Mouse (Mus musculus) embryo, embryonic 11 days (tissue): ENCODE measurements at regions not wholly inside any gene's neighbourhood (a gene's known extent, or its start where the extent isn't known, plus 50 kb on each side); places are given as distances from the start of the nearest gene placed in this dataset.
A peak's percentile ranks its signal among the peaks of the same experiment; 100 is the strongest.

Experiments used
- DNase-seq: peaks from one replicate; pipeline ENCODE4 v3.0.0-alpha.2; 2015

DNA sequence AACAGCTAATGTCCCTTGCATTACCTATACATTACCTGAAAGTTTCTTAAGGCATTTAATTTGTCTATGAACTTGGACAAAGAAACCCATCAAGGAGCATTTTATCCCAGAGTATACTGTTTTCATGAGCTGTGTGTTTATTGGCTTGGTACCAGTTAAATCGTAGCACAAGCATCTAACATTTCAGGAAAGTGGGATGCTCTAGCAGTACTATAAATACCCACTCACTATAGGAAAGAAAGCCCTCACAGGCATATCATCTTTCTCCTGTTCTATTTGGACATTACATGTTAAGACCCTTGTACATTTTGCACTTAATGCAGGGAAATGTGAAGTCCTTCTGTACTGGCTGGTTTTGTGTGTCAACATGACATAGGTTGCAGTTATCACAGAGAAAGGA is 163.9 kb downstream of the Ptprc start:
- no peak for DNase-seq

DNA sequence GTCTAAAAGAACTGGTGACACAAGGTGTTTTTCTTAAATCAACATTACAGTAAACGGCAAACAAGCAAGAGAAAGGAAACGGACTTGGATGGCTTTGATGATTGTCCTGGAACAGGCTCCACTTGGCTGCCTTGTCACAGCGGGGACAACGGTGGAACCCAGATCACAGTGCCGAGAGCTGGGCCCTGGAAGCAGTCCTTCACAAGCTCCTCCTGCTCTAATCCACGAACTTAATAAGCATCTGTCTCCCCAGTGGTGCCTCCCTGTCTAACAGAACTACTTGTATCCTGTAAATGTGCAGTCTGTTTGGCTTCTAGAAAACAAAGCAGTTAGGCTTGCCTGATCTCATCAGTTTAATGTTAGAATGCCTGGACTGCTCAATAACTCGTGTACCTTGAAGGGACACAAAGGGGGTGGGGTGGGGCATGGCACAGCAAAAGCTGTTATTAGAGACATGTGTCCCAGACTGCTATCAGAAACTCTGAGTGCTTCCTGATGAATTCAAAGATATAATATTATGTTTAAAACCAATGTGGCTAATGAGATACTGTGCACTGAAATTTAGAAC is 164.5 kb downstream of the Ptprc start:
- DNase-seq: no peak

DNA sequence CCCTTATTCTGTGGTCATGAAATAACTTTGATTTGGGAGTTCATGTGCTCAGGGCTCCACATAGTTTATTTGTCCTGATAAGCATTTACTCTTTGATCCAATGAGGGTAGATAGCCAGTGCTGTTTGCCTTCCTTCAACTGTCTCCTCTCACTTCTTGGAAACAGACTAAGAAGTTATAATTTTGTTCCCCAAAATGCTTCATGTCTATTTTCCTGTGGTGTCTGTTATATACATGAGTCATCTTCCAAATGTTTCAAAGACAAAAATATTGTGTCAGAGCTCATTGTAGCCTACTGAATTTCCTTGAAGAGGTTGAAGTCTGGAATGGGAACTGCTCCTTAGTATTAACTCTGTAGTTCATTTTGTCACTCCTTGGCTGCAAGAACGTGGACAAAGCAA is 168.7 kb downstream of the Ptprc start:
- DNase-seq: no peak

DNA sequence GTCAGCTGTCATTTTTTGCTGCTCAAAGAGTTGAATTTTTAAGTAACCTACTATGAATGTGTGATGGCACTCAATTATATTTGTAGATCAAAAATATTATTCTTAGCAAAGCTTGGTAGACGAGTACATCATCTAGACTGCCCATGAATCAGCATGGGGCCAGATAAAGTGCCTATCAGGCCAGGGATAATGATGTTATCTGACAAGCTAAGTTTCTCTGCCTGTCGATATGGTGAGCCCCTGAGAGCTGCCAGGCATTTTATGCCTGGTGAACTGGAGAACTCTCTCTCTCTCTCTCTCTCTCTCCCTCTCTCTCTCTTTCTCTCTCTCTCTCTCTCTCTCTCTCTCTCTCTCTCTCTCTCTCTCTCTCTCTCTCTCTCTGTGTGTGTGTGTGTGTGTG is 171.2 kb downstream of the Ptprc start:
- DNase-seq: no peak

DNA sequence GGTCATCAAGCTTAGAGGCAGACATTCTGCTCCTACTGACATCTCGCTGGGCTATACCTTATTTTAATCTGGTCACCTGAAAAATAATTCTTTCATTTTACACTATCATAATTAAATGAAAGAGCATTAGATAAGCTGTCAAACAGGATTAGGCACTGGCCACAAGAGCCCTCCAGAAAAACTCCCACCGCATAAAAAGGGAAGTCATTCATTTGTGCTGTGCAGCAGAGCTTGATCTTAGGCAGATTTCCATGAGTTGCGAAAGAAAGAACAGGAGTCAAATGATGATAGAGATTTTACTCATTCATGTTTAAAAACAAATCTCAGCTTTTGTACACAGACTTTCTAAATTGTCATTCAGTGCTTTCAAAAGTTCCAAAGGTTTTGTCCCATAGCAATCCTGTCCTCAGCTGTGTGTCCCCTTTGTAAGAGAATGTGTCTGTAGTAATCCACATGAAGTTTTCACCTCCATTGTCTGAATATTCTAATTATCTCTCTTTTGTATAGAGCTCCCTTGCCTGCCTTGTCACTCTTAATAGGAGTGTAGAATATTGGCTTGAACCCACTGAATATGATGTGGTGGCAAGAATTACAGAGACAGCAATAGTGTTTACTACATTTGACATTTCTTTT is 176.1 kb downstream of the Ptprc start:
- DNase-seq: no peak

DNA sequence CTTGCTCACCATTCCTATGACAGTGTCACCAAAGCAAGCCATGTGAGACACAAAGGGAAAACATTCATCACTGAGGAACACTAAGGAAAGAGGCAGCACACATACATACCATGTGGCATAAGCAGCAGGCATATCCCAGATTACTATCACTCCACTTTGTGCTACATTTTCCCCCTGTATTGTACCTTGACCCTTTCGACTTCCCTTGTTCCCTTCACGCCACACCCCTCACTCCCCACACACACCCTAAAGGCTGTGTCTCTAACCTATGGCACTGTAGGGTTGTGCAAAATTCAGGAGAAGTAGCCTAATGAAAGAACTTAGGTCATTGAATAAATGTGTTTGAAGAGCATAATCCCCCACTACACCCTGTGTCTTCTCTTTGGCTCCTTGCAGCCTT is 179.5 kb downstream of the Ptprc start:
- DNase-seq: no peak

DNA sequence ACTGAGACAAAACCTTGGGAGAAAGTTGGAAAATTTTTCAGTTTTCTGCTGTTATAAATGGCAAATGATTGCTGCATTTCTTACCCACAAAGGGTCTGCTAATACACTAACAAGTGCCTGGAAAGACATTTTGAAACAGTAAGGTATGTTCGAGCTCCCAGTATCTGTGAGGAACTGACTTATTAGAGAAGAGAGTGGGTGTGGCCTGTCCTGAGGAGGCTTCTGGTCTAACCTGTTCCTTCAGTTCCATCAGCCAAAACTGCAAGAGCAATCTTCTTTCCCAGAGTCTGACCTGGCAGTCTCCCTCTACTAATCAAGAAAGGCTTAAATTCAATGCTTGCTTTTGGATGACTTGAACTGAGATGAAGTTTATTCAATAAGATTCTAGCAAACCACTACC is 183.6 kb downstream of the Ptprc start:
- DNase-seq: no peak

DNA sequence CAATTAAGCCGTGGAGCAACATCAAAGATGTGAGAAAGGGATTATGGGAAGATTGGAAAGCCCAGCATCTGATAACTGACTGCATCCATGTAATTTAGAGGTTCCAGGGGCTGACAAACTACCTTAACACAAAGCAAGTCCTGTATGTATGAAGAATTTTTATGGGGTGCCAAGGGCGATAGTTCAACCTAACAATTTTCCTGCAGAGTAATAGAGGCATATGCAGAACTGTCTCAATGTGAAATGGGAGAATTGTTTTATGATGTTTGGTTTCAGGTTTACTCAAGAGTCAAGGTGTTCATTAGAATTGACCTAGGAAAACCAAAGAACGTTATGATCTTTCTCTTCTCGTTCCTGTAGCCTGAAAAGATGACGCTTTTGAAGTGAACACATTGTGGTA is 184.1 kb downstream of the Ptprc start:
- DNase-seq: no peak

DNA sequence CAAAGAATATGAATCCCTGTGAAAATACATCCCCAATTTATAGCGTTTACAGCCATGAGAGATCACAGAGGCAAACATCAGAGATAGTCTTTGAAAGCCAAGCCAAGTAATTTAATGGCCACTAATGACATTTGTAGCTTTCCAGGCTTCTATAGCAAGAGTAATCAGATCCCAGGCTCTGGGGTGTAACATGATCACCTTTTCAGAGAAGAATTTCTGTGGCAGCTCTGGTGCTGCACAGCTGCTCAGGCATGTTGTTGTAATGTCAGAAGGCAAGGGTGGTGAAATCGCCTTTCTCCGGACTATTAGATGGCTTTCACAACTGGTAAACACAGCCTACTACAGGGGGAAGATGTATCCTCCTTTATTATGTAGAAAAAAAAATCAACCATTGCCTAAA is 202.1 kb downstream of the Ptprc start:
- DNase-seq: peak; percentile 55

DNA sequence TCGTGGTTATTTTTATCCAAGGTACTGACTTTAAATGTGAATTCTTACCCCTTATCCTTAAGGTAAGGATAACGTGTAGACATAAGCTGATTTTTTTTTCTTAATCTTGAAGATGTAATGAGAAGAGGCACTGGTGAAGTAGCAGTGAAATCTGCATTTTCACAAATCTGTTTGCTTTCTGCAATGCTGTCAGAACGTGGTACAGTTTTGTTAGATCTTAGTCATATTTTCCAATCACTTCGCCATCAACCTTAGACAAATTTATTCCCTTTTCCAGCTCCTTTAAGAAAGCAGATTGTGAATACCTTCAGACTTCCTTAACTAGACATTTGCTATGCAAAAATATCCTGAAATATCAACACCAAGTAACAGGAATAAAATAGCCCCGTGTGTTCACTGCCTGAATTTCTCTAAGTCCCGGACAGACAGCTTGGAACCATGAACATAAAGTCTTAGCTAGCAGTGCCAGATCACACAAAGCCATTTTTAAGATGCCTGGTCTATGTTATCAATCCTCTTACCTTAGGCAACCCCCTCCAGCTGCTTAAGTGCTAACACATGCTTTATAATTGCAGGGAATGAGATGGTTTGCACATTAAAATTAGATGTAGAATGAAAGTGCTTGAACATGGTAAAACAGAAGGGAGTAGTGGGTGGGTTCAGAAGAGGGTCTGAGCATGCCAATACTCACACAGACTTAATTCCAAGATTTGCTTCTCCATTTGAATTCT is 202.7 kb downstream of the Ptprc start:
- peak; percentile 32 for DNase-seq

GRCm38 (mm10) chr1:137966151-137966836 is 209.2 kb downstream of the Ptprc start:
- no peak for DNase-seq

- no peak for DNase-seq
Measured at GRCm38 (mm10) chr1:137963656-137964055, 211.9 kb downstream of the Ptprc start.

- no peak for DNase-seq
Measured at GRCm38 (mm10) chr1:137958040-137958439, 217.5 kb downstream of the Ptprc start.

DNA sequence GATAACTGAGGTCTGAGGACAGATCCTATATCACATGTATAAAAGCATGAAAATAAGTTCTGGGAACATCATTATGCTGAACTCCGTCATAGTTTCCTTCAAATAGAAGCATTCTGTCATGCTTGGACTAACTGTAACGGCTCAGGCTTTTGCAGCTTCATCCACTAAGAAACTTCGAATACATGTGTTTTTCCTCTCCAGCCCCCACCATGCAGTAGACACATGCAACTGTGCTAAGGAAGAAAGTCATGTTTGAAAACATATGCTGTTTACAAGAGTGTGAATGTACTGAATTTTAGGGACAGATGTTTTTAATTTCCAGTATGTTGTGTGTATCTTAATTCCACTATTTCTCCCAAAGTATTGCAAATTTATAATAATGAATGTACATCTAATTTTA is 219.5 kb downstream of the Ptprc start:
- no peak for DNase-seq

DNA sequence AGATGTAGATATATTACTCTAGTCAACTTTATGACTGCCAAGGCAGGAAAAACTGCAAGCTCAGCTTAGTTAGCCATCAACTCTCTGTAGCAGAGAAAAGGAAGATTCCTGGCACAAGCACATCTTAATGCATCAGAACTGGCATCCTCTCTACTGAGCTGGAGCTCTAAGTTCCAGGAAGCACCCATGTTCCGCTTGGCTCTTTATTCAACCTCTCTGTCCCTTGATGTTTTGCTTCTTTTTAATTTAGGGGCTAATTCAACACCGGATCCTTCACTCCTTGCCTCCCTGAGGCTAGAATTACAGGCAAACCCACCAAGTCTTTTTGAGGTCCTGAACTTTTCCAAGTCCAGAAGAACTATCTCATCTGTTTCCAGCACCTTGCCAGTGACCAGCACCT is 220.4 kb downstream of the Ptprc start:
- DNase-seq: no peak

- DNase-seq: no peak
Measured at GRCm38 (mm10) chr1:137953369-137953768, 222.1 kb downstream of the Ptprc start.

GRCm38 (mm10) chr1:137952777-137953176 is 222.7 kb downstream of the Ptprc start:
- peak; percentile 37 for DNase-seq

DNA sequence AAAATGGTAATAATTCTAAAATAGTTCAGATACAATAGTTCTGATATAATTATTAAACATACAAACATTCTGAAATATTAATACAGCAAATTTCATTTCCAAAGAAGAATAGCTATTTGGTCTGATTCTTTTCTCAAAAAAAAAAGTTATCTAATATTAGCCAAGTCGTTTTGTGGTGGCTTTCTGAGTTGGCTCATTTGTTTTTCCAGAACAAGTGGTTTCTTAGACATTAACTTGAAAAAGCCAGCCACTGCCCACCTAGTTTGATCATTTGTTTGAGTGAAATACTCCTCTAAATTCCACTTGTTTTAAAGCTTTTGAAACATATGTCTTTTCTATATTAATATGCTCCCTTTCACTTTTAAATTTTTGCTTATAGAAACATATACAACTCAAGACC is 227.6 kb downstream of the Ptprc start:
- DNase-seq: no peak

GRCm38 (mm10) chr1:137941776-137942522 is 233.6 kb downstream of the Ptprc start:
- DNase-seq: no peak

DNA sequence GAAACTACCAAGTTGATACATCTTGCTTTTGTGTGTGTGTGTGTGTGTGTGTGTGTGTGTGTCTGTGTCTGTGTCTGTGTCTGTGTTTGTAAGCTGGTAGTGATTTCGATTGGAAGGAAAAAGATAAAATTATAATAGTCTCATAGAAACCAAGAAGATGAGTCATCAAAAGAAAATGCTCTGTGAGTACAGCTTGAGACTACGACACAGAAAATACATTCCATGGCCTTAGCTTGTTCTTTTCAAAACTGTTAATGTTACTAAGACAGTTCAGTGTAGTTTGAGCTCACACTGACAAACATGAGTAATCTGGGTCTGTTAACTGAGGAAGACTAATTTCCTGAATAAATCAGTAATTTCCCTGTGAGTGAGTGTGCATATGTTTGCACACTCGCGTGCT is 239.8 kb downstream of the Ptprc start:
- DNase-seq: no peak

DNA sequence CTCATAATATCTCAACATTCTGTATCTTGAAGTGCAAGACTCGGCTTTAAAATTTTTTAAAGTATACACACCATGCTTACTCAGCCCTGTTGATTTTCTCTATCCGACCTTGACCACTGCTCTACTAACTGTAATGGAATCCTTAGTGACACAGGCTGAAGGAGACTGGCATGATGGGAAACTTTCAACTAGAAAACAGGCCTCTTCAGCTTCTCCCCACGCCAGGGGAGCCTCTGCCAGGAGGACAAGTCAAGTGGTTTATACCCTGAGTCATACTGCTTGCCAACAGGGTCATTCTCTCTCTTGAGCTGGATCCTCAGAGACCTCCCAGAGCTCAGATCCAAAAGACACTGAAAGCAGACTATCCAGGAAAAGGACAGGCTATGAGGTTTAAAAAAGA is 245.7 kb downstream of the Ptprc start:
- DNase-seq: no peak

- peak; percentile 79 for DNase-seq
Measured at GRCm38 (mm10) chr1:137928522-137928921, 247.0 kb downstream of the Ptprc start.

- DNase-seq: peak; percentile 90
Measured at GRCm38 (mm10) chr1:137927953-137928352, 247.6 kb downstream of the Ptprc start.
